Mouse (Mus musculus): ENCODE data around the gene Tspan15. TPM values are rescaled to one million over a fixed set of nuclear protein-coding genes. Genes with fewer than 3 reads are reported as not detected.

The Tspan15 gene
- polyA plus RNA-seq, 1 experiment from 2014 or later = 36.0 TPM

DNA sequence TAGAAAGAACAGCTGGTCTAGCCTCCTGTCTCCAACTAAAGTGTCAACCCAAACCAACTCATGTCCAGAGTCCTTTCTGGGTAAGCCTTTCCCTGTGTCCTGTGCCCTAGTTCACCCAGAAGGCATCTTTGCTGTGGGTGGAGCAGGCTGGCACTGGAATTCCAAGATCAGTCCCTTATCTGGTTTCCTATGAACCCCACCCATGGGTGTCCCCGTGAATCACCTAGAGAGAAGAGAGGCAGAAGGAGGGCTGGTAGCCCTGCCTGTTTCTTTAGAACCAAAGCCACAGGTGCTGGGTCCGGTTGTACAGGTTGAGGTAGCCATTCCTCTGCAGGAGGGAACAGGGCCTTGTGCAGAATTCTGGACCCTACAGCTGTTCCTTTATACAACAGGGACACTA lies 9.4 kb downstream of the Tspan15 start:
- H3K27ac ChIP-seq (ENCODE audit: low read depth, low read length) = no peak overlapping the region
- ATAC-seq (ENCODE audit: low FRiP score, low TSS enrichment) = no peak
- no peak overlapping the region for H3K4me3 ChIP-seq (ENCODE audit: low read length)
- 82% methylated on average over 2 of the region's 2 CpGs for WGBS
- peaks cover 10% of the 10 kb centered on the region for H3K4me1 ChIP-seq (ENCODE audit: control insufficient read depth, insufficient read depth, low read length)
- no peaks in the 10 kb centered on the region for H3K9me3 ChIP-seq (ENCODE audit: control insufficient read depth, low read length)
- no peak overlapping the region for H3K4me2 ChIP-seq (replicated peaks; ENCODE audit: low read depth, low read length)
- no peaks in the 10 kb centered on the region for H3K27me3 ChIP-seq (ENCODE audit: control insufficient read depth, insufficient read depth, low read length)
- no peaks in the 10 kb centered on the region for H3K36me3 ChIP-seq (ENCODE audit: control insufficient read depth, insufficient read depth, low read length)
- H3K9ac ChIP-seq (ENCODE audit: low read depth, low read length) = no peak overlapping the region

GRCm38 (mm10) chr10:62220732-62221514 lies 10.1 kb downstream of the Tspan15 start:
- ATAC-seq (ENCODE audit: low FRiP score, low TSS enrichment) = no peak
- 68% methylated on average over 8 of the region's 8 CpGs for WGBS

DNA sequence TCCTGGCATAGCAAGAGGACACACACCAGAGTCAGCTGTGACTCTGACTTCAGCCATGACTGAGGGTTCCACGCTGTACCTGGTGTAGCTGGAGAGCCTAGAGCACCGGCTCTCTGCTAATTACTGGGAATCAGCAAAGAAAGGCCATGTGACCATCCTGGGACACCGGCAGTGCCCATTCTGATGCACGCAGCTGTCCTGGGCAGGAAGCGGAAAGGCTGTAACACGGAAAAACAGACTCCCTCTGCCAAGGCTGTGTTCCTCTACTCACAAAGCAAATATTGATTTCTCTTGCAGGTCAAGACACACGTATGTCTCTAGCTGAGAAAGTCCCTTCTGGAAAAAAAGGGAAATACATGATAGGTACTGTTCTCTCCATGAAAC lies 12.3 kb downstream of the Tspan15 start:
- no peaks in the 10 kb centered on the region for H3K27me3 ChIP-seq (ENCODE audit: control insufficient read depth, insufficient read depth, low read length)
- no peaks in the 10 kb centered on the region for H3K36me3 ChIP-seq (ENCODE audit: control insufficient read depth, insufficient read depth, low read length)
- no peak overlapping the region for H3K4me2 ChIP-seq (replicated peaks; ENCODE audit: low read depth, low read length)
- H3K4me1 ChIP-seq (ENCODE audit: control insufficient read depth, insufficient read depth, low read length) = peaks cover 21% of the 10 kb centered on the region
- H3K4me3 ChIP-seq (ENCODE audit: low read length) = no peak overlapping the region
- ATAC-seq (ENCODE audit: low FRiP score, low TSS enrichment) = no peak
- no peak overlapping the region for H3K9ac ChIP-seq (ENCODE audit: low read depth, low read length)
- WGBS = 62% methylated on average over 7 of the region's 7 CpGs
- H3K9me3 ChIP-seq (ENCODE audit: control insufficient read depth, low read length) = no peaks in the 10 kb centered on the region
- H3K27ac ChIP-seq (ENCODE audit: low read depth, low read length) = peak overlapping the region; percentile 90; the same call in 1 of the 2 replicates

More at GRCm38 (mm10) chr10:62220732-62221514, 10.1 kb downstream of the Tspan15 start:
- Histone ChIP-seq H3K27me3 (ENCODE audit: control insufficient read depth, insufficient read depth, low read length) (no peaks in the 10 kb centered on the region), H3K4me2 (replicated peaks; ENCODE audit: low read depth, low read length) (no peak overlapping the region), H3K4me3 (ENCODE audit: low read length) (no peak overlapping the region), H3K36me3 (ENCODE audit: control insufficient read depth, insufficient read depth, low read length) (no peaks in the 10 kb centered on the region), H3K9ac (ENCODE audit: low read depth, low read length) (no peak overlapping the region), H3K9me3 (ENCODE audit: control insufficient read depth, low read length) (no peaks in the 10 kb centered on the region), H3K27ac (ENCODE audit: low read depth, low read length) (no peak overlapping the region), H3K4me1 (ENCODE audit: control insufficient read depth, insufficient read depth, low read length) (peaks cover 14% of the 10 kb centered on the region)

GRCm38 (mm10) chr10:62218044-62218788 lies 12.8 kb downstream of the Tspan15 start:
- H3K4me2 ChIP-seq (replicated peaks; ENCODE audit: low read depth, low read length) = no peak overlapping the region
- H3K4me3 ChIP-seq (ENCODE audit: low read length) = no peak overlapping the region
- H3K4me1 ChIP-seq (ENCODE audit: control insufficient read depth, insufficient read depth, low read length) = peaks cover 21% of the 10 kb centered on the region
- H3K9ac ChIP-seq (ENCODE audit: low read depth, low read length) = no peak overlapping the region
- peak overlapping the region; percentile 90; the same call in 1 of the 2 replicates for H3K27ac ChIP-seq (ENCODE audit: low read depth, low read length)
- 71% methylated on average over 19 of the region's 19 CpGs for WGBS
- no peak for ATAC-seq (ENCODE audit: low FRiP score, low TSS enrichment)
- no peaks in the 10 kb centered on the region for H3K36me3 ChIP-seq (ENCODE audit: control insufficient read depth, insufficient read depth, low read length)
- H3K9me3 ChIP-seq (ENCODE audit: control insufficient read depth, low read length) = no peaks in the 10 kb centered on the region
- H3K27me3 ChIP-seq (ENCODE audit: control insufficient read depth, insufficient read depth, low read length) = no peaks in the 10 kb centered on the region

DNA sequence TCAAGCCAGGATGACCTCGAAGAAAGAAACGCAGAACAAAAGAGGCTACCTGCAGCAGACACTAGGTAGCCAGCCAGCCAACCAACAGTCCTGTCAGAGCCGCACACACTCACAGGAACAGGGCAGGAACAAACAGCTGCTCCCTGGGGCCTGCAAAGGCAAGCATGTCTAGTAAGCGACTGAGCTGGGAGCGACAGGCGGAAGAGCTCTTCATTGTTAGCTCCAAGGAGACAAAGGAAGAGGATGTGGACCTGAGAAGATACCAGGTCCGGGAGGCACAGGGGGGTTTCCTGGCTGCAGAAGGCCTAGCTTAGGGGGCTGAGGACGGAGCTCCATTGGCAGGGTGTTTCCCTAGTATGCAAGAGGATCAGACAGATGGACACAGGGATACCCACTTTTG lies 13.9 kb downstream of the Tspan15 start:
- Histone ChIP-seq H3K27ac (ENCODE audit: low read depth, low read length) (peak overlapping the region; percentile 90), H3K4me3 (ENCODE audit: low read length) (no peak overlapping the region), H3K4me1 (ENCODE audit: control insufficient read depth, insufficient read depth, low read length) (peaks cover 21% of the 10 kb centered on the region), H3K27me3 (ENCODE audit: control insufficient read depth, insufficient read depth, low read length) (no peaks in the 10 kb centered on the region), H3K36me3 (ENCODE audit: control insufficient read depth, insufficient read depth, low read length) (no peaks in the 10 kb centered on the region), H3K9me3 (ENCODE audit: control insufficient read depth, low read length) (no peaks in the 10 kb centered on the region), H3K9ac (ENCODE audit: low read depth, low read length) (no peak overlapping the region), H3K4me2 (replicated peaks; ENCODE audit: low read depth, low read length) (no peak overlapping the region)
- ATAC-seq (ENCODE audit: low FRiP score, low TSS enrichment) = no peak
- 65% methylated on average over 8 of the region's 8 CpGs for WGBS

GRCm38 (mm10) chr10:62216595-62216994 lies 14.5 kb downstream of the Tspan15 start:
- Histone ChIP-seq H3K4me1 (ENCODE audit: control insufficient read depth, insufficient read depth, low read length) (peaks cover 21% of the 10 kb centered on the region), H3K36me3 (ENCODE audit: control insufficient read depth, insufficient read depth, low read length) (no peaks in the 10 kb centered on the region), H3K9me3 (ENCODE audit: control insufficient read depth, low read length) (no peaks in the 10 kb centered on the region), H3K4me3 (ENCODE audit: low read length) (no peak overlapping the region), H3K27me3 (ENCODE audit: control insufficient read depth, insufficient read depth, low read length) (no peaks in the 10 kb centered on the region), H3K9ac (ENCODE audit: low read depth, low read length) (no peak overlapping the region), H3K27ac (ENCODE audit: low read depth, low read length) (peak overlapping the region; percentile 90), H3K4me2 (replicated peaks; ENCODE audit: low read depth, low read length) (no peak overlapping the region)
- WGBS = 19% methylated on average over 5 of the region's 5 CpGs
- ATAC-seq (ENCODE audit: low FRiP score, low TSS enrichment) = peak; percentile 28; the same call in 1 of the 2 replicates

GRCm38 (mm10) chr10:62215633-62216032 lies 15.4 kb downstream of the Tspan15 start:
- no peak overlapping the region for H3K4me2 ChIP-seq (replicated peaks; ENCODE audit: low read depth, low read length)
- H3K36me3 ChIP-seq (ENCODE audit: control insufficient read depth, insufficient read depth, low read length) = no peaks in the 10 kb centered on the region
- 94% methylated on average over 8 of the region's 8 CpGs for WGBS
- H3K4me1 ChIP-seq (ENCODE audit: control insufficient read depth, insufficient read depth, low read length) = peaks cover 30% of the 10 kb centered on the region
- no peak overlapping the region for H3K27ac ChIP-seq (ENCODE audit: low read depth, low read length)
- no peak overlapping the region for H3K4me3 ChIP-seq (ENCODE audit: low read length)
- ATAC-seq (ENCODE audit: low FRiP score, low TSS enrichment) = no peak
- H3K9me3 ChIP-seq (ENCODE audit: control insufficient read depth, low read length) = no peaks in the 10 kb centered on the region
- H3K27me3 ChIP-seq (ENCODE audit: control insufficient read depth, insufficient read depth, low read length) = no peaks in the 10 kb centered on the region
- no peak overlapping the region for H3K9ac ChIP-seq (ENCODE audit: low read depth, low read length)

GRCm38 (mm10) chr10:62215169-62215616 lies 15.9 kb downstream of the Tspan15 start:
- Histone ChIP-seq H3K4me3 (ENCODE audit: low read length) (no peak overlapping the region), H3K4me2 (replicated peaks; ENCODE audit: low read depth, low read length) (no peak overlapping the region), H3K27me3 (ENCODE audit: control insufficient read depth, insufficient read depth, low read length) (no peaks in the 10 kb centered on the region), H3K4me1 (ENCODE audit: control insufficient read depth, insufficient read depth, low read length) (peaks cover 33% of the 10 kb centered on the region), H3K36me3 (ENCODE audit: control insufficient read depth, insufficient read depth, low read length) (no peaks in the 10 kb centered on the region), H3K9ac (ENCODE audit: low read depth, low read length) (no peak overlapping the region), H3K27ac (ENCODE audit: low read depth, low read length) (no peak overlapping the region), H3K9me3 (ENCODE audit: control insufficient read depth, low read length) (no peaks in the 10 kb centered on the region)
- WGBS = 48% methylated on average over 5 of the region's 5 CpGs
- ATAC-seq (ENCODE audit: low FRiP score, low TSS enrichment) = no peak

GRCm38 (mm10) chr10:62211310-62211709 lies 19.7 kb downstream of the Tspan15 start:
- Histone ChIP-seq H3K9ac (ENCODE audit: low read depth, low read length) (0 out of 2 replicates have a peak overlapping the region, but pooled peaks have one; percentile 4), H3K4me1 (ENCODE audit: control insufficient read depth, insufficient read depth, low read length) (peaks cover 27% of the 10 kb centered on the region)
- 69% methylated on average over 5 of the region's 6 CpGs for WGBS

More at GRCm38 (mm10) chr10:62211310-62211709, 19.7 kb downstream of the Tspan15 start:
- Histone ChIP-seq H3K36me3 (ENCODE audit: control insufficient read depth, insufficient read depth, low read length) (no peaks in the 10 kb centered on the region), H3K4me2 (replicated peaks; ENCODE audit: low read depth, low read length) (no peak overlapping the region), H3K9me3 (ENCODE audit: control insufficient read depth, low read length) (no peaks in the 10 kb centered on the region), H3K4me3 (ENCODE audit: low read length) (no peak overlapping the region), H3K27ac (ENCODE audit: low read depth, low read length) (no peak overlapping the region; the same call in 1 of the 2 replicates), H3K27me3 (ENCODE audit: control insufficient read depth, insufficient read depth, low read length) (no peaks in the 10 kb centered on the region)
- ATAC-seq (ENCODE audit: low FRiP score, low TSS enrichment) = no peak
